Mouse (Mus musculus) kidney, adult 2 months (tissue): Measurements from ENCODE around the gene Cnn1. TPM values are rescaled to one million over a fixed set of nuclear protein-coding genes. Genes with fewer than 3 reads are reported as not detected.

Experiments
- DNase-seq: peaks from one replicate; pipeline ENCODE4 v3.0.0; 2021
- H3K27ac ChIP-seq: fragments of 200-500 bp; 2 replicates; pipeline ENCODE4 v1.5.1; 2012; ENCODE audit warnings: low read depth, low read length, control low read depth, inconsistent platforms; ENCODE audit not compliant: insufficient read depth
- H3K27me3 ChIP-seq: fragments of 200-500 bp; replicated peaks from 2 replicates; pipeline ENCODE4 v1.6.1; 2012; ENCODE audit warnings: mild to moderate bottlenecking, moderate library complexity, low read length, inconsistent platforms; ENCODE audit not compliant: control insufficient read depth, insufficient read depth
- H3K36me3 ChIP-seq: fragments of 200-500 bp; 2 replicates; pipeline ENCODE4 v1.6.1; 2012; ENCODE audit warnings: mild to moderate bottlenecking, moderate library complexity, low read length, inconsistent platforms; ENCODE audit not compliant: control insufficient read depth, insufficient read depth
- H3K4me1 ChIP-seq: fragments of 200-500 bp; 2 replicates; pipeline ENCODE4 v1.6.1; 2011; ENCODE audit warnings: low read length; ENCODE audit not compliant: control insufficient read depth, insufficient read depth
- H3K4me3 ChIP-seq: fragments of 200-500 bp; 2 replicates; pipeline ENCODE4 v1.5.1; 2011; ENCODE audit warnings: mild to moderate bottlenecking, low read depth, low read length, control low read depth; ENCODE audit not compliant: insufficient read depth
- CTCF ChIP-seq: fragments of 200-500 bp; conservative IDR thresholded peaks from 2 replicates; pipeline ENCODE4 v1.5.1; 2011; ENCODE audit warnings: low read depth, mild to moderate bottlenecking, control low read depth, low read length, moderate library complexity, mixed read lengths; ENCODE audit not compliant: insufficient read depth, insufficient read length
- POLR2A ChIP-seq: fragments of 200-500 bp; IDR thresholded peaks from one replicate; pipeline ENCODE4 v1.6.1; 2011; ENCODE audit warnings: low read depth, low read length, control low read depth
- WGBS: fragments of 180-500 bp; shearing (Covaris S2); methylation state at CpG from one replicate; pipeline ENCODE4 v1.1.7; 2018; 5-methylcytosine and 5-hydroxymethylcytosine counted together
- polyA plus RNA-seq: library from polyadenylated mRNA; depleted of rRNA; stranded (reverse); fragments of >200 nt; gene quantifications from 2 replicates; pipeline ENCODE4 v1.2.3, GENCODE M21; 2012

The Cnn1 gene
- polyA plus RNA-seq, 1 experiment = 2.8 TPM

DNA sequence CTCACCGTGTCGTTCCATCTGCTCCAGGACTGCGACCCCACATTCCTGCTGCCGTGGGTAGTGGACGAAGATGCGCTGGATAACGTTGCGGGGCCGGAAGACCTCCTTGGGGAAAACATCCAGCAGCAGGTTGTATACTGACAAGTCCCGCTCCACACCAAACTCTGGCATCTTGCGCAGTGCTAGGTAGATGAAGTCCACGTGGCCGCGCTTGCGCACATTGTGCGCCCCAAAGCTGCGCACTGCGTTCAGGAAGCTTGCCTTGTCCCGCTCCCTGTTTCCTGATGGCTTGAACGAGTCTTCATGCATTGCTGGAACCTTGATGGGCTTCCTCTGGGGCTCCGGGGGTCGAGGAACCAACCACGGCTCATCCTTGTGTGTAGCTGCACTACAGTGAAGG lies 22.8 kb upstream of the Cnn1 start:
- 89% methylated on average over 23 of the region's 23 CpGs for WGBS
- Histone ChIP-seq H3K4me3 (no peak overlapping the region), H3K36me3 (no peaks in the 10 kb centered on the region; the same call in none of the 2 replicates), H3K27ac (no peak overlapping the region), H3K27me3 (no peaks in the 10 kb centered on the region), H3K4me1 (no peaks in the 10 kb centered on the region)
- TF ChIP-seq CTCF (no peak), POLR2A (no peak)
- no peak for DNase-seq

GRCm38 (mm10) chr9:22084667-22085021 lies 14.4 kb upstream of the Cnn1 start:
- Histone ChIP-seq H3K27me3 (no peaks in the 10 kb centered on the region), H3K4me1 (peaks cover 5% of the 10 kb centered on the region; the same call in 1 of the 2 replicates), H3K4me3 (peak overlapping the region; percentile 83), H3K36me3 (no peaks in the 10 kb centered on the region), H3K27ac (peak overlapping the region; percentile 87)
- 17% methylated on average over 4 of the region's 4 CpGs for WGBS
- DNase-seq = no peak
- TF ChIP-seq POLR2A (no peak), CTCF (no peak)

DNA sequence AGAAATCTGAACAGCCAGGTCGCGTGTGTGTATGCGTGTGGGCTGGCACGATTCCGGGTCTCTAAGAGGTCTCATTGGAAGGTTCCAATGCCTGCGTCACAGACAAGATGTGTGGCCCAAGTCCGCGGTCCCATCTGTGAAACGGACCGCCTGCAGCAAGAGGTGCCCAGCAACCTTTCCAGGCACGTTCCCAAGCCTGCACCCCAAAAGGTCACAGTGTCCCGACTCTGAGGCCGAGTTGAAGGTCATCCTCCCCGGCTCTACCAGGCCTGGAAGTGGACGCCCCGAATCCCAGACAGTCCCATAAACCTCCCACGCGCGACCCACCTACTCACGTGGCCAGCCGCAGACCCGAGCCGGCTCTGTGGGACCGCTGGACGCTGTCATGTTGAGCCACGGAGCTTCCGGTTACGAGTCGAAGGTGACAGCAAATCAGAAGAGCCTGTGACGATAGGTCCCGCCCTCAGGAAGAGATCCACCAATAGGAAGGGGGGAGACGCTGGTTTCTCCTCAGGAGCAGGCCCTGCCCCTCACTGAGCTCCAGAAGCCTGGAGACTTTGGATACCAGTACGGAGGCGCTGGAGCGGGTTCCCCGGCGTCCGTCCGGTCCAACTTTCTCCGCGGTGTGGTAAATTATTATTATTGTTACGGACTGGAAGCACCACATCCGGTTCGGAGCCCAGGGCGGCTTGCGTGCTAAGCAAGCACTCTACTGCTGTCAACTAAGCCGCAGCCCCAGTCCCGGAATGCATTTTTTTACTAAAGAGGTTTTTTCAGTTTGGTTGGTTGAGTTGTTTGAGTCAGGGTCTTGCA lies 13.8 kb upstream of the Cnn1 start, which contains the start of gene Ecsit:
TSS of gene Ecsit (minus strand) at position 417 of the 813 bp plus-strand sequence.
- Histone ChIP-seq H3K4me3 (peak within 1 kb of the TSS; percentile 83), H3K27me3 (no peaks in the 10 kb centered on the region), H3K4me1 (peaks cover 5% of the 10 kb centered on the region; the same call in 1 of the 2 replicates), H3K27ac (peak within 1 kb of the TSS; percentile 87), H3K36me3 (no peaks in the 10 kb centered on the region)
- under 1% methylated on average over 48 of the region's 48 CpGs for WGBS
- DNase-seq = peak; percentile 99
- no peak for TF ChIP-seq POLR2A
- no peak for TF ChIP-seq CTCF

- WGBS = 55% methylated on average over 6 of the region's 6 CpGs
- Histone ChIP-seq H3K27ac (peak overlapping the region; percentile 76; the same call in 1 of the 2 replicates), H3K36me3 (no peaks in the 10 kb centered on the region), H3K4me1 (peaks cover 5% of the 10 kb centered on the region; the same call in 1 of the 2 replicates), H3K27me3 (no peaks in the 10 kb centered on the region), H3K4me3 (peak overlapping the region; percentile 69)
- TF ChIP-seq POLR2A (no peak), CTCF (no peak)
- no peak for DNase-seq
Observed at GRCm38 (mm10) chr9:22086012-22086411, 13.0 kb upstream of the Cnn1 start.

DNA sequence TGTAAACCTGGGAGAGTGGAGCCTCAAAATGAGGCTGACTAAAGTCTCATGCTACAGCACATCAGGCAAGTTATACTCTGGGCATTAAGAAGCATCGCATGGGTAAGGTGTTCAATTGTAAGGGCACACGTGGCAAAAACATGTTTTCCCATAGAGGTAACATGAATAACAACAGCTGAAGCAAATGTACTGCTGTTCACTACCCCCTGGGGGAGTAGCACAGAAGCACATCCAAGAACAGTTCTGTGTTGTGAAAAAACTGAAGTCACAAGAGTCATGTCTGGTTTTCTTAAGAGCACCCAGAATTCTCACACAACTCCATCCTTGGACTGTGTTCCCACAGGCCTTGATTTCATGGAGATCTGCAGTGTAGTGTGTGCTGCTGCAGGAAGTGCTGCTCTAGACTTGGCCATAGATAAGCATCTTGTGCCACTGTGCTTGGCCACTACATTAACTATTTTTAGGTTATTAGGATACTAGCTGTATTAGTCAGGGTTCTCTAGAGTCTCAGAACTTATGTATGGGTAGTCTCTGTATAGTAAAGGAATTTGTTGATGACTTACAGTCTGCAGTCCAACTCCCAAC lies 11.9 kb upstream of the Cnn1 start:
- no peak overlapping the region for H3K27ac ChIP-seq
- H3K4me1 ChIP-seq = peaks cover 5% of the 10 kb centered on the region; the same call in 1 of the 2 replicates
- no peaks in the 10 kb centered on the region for H3K27me3 ChIP-seq
- no peak overlapping the region for H3K4me3 ChIP-seq
- no peak for DNase-seq
- WGBS = 86% methylated on average over 2 of the region's 2 CpGs
- TF ChIP-seq POLR2A (no peak), CTCF (no peak)
- H3K36me3 ChIP-seq = no peaks in the 10 kb centered on the region

DNA sequence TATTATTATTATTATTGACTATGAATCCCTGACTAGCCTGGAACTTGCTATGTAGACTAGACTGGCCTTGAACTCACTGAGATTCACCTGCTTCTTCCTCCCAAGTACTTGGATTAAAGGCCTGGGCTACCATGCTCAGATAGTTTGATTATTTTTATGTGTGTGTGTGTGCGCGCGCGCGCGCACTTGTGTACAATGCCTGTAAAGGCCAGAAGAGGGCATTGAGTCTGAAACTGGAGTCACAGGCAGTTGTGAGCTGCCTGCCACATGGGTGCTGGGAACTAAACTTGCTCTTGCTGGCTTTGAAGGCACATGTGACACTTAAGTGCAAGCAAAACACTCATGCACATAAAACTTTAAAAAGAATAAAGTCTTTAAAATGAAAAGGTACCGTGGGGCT lies 9.7 kb upstream of the Cnn1 start:
- peaks cover 5% of the 10 kb centered on the region; the same call in 1 of the 2 replicates for H3K4me1 ChIP-seq
- WGBS = 96% methylated on average over 7 of the region's 7 CpGs
- no peak overlapping the region for H3K4me3 ChIP-seq
- no peak overlapping the region for H3K27ac ChIP-seq
- H3K27me3 ChIP-seq = no peaks in the 10 kb centered on the region
- TF ChIP-seq CTCF = no peak
- TF ChIP-seq POLR2A = no peak
- no peak for DNase-seq
- H3K36me3 ChIP-seq = no peaks in the 10 kb centered on the region

DNA sequence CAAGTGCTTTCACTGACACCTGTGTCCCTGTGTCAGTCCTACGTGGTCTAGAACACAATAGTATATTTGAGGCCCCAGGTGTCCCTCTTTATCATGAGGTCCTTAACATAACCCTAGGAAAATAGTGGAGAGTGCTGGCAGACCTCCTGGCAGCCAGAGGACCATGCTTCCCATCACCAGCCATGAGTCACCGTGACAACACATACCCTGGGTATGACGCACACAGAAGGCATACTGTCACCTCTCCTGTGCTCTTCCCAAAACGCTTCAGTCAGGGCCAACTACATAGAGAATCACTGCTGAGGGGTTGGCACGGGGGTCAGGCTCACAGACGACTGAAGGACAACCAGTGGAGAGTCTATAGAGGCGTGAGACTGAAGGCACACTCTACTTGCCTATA lies 9.0 kb upstream of the Cnn1 start:
- TF ChIP-seq CTCF = no peak
- TF ChIP-seq POLR2A = no peak
- H3K27me3 ChIP-seq = no peaks in the 10 kb centered on the region
- DNase-seq = no peak
- no peak overlapping the region for H3K4me3 ChIP-seq
- H3K4me1 ChIP-seq = peaks cover 5% of the 10 kb centered on the region; the same call in 1 of the 2 replicates
- no peaks in the 10 kb centered on the region for H3K36me3 ChIP-seq
- no peak overlapping the region for H3K27ac ChIP-seq
- 87% methylated on average over 7 of the region's 7 CpGs for WGBS

GRCm38 (mm10) chr9:22092746-22093145 lies 6.3 kb upstream of the Cnn1 start:
- no peak for TF ChIP-seq POLR2A
- TF ChIP-seq CTCF = no peak
- H3K4me1 ChIP-seq = no peaks in the 10 kb centered on the region; the same call in 1 of the 2 replicates
- WGBS = 35% methylated on average over 6 of the region's 6 CpGs

More at GRCm38 (mm10) chr9:22092746-22093145, 6.3 kb upstream of the Cnn1 start:
- Histone ChIP-seq H3K4me3 (no peak overlapping the region), H3K27me3 (no peaks in the 10 kb centered on the region), H3K27ac (no peak overlapping the region), H3K36me3 (no peaks in the 10 kb centered on the region)
- peak; percentile 14 for DNase-seq
